Mouse (Mus musculus) skeletal muscle tissue, postnatal 0 days (tissue): ENCODE measurements around the gene Nbea. TPM values are rescaled to one million over a fixed set of nuclear protein-coding genes. Genes with fewer than 3 reads are reported as not detected.

Experiments
- polyA plus RNA-seq: library from polyadenylated mRNA; unstranded; fragments of >200 nt; fragmentation: Nextera tagmentation; extraction: Ambion mirVana; gene quantifications from 2 replicates; pipeline ENCODE4 v1.2.1, GENCODE M21; 2015

Gene Nbea
- 3.2 and 4.2 TPM in 2 replicates for polyA plus RNA-seq

DNA sequence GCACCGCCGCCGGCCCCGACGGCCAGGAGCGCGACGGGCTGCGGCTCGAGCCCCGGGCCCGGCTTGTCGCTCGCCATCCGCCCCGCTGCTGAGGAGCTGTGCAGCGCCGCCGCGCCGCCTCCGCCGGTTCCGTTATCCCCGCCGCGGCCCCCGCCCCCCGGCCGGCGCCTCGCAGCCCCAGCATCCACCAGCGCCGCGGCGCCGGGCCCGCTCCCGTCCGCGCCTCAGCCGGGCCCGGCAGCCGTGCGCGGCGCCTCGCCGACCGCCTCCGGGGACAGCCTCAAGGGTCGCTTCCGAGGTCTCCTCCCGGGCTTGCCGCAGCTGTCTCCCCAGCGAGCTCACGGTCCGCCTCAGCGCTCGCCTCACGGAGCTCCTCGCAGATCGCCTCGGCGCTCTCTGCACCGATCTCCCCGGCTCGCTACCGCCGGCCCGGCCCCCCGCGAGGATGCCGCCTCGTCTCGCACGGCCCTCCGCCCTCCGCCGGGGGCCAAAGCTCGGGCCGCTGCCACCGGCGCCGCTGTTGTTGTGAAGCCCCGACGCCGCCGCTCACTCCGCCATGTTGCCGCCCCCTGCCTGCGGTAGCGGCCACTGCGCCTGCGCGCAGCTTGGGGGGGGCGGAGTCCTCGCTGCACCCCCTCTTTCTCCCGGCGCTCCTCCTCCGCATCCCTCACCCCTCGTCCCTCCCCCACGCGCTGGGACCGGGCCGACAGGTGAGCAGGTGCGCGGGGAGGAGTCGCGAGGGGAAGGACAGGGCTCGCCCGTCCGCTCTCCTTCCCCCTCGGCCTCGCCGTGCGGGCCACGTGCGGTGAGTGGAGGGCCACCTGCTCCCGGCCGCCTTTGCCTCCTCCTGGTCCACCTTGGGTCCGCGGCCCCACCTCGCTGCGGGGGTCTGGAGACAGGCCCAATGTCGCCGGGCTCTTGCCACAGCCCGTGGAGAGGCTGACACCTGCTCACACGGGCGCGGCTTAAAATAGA, at the start of gene Nbea:
TSS of gene Nbea (minus strand) at position 543 of the 975 bp plus-strand sequence.

DNA sequence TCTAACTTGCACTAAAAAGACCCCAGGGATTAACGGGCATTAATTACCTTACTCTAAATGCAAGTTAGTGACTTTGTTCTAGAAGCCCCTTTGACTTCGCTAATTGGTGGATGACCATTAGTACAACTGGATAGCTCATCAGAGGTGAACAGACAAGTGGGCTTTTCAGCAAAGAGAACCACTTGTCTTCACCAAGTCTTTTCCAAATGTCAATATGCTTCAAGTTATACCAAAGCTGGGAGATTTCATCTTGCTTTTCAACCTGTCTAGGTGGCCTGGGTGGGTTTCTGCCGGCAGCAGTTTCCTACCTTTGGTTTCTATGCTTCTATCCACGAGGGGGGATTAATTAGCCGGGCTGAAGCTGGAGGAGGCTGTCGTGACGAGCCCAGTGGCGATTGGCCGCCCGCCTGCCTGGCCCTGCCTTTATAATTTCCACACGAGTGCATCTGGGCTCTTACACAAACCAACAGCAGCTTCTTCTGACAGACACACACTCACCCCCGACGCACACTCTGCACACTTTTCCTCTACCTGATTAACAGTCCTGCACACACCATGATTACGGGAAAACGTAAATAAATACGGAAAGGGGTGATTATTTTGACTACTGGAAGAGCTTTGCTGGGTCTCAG, 401.3 kb downstream of the Nbea start, which contains the start of gene Mab21l1:
TSS of gene Mab21l1 (plus strand) at position 455 of the 632 bp plus-strand sequence.

